Mouse (Mus musculus): ENCODE measurements at regions not wholly inside any gene's neighbourhood (a gene's known extent, or its start where the extent isn't known, plus 50 kb on each side); places are given as distances from the start of the nearest gene placed in this dataset.
"Not testable (repeated sequence)": the region's sequence is repeated elsewhere in the genome, so short reads cannot be mapped to it uniquely, and the experiment has no call there.

- no peak for DNase-seq (ENCODE audit: inconsistent age in 2 of 2, low spot score in 1 of 2)
Observed at GRCm38 (mm10) chr3:6107377-6108155, 357.0 kb downstream of the Gm8797 start.

GRCm38 (mm10) chr3:6118721-6119120 is 368.1 kb downstream of the Gm8797 start:
- DNase-seq (ENCODE audit: inconsistent age in 2 of 2, low spot score in 1 of 2) = no peak

- DNase-seq (ENCODE audit: inconsistent age in 2 of 2, low spot score in 1 of 2) = not testable (repeated sequence)
Observed at GRCm38 (mm10) chr3:6135754-6136153, 385.1 kb downstream of the Gm8797 start.

- no peak for DNase-seq (ENCODE audit: inconsistent age in 2 of 2, low spot score in 1 of 2)
Observed at GRCm38 (mm10) chr3:6137374-6137773, 386.8 kb downstream of the Gm8797 start.

GRCm38 (mm10) chr3:6173775-6174174 is 423.2 kb downstream of the Gm8797 start:
- no peak for DNase-seq (ENCODE audit: inconsistent age in 2 of 2, low spot score in 1 of 2)

GRCm38 (mm10) chr3:6182533-6182932 is 431.9 kb downstream of the Gm8797 start:
- DNase-seq (ENCODE audit: inconsistent age in 2 of 2, low spot score in 1 of 2) = no peak

- DNase-seq (ENCODE audit: inconsistent age in 2 of 2, low spot score in 1 of 2) = no peak
Observed at GRCm38 (mm10) chr3:6183400-6183799, 432.8 kb downstream of the Gm8797 start.

- DNase-seq (ENCODE audit: inconsistent age in 2 of 2, low spot score in 1 of 2) = no peak
Observed at GRCm38 (mm10) chr3:6204656-6205055, 415.6 kb downstream of the 1700008P02Rik start.

GRCm38 (mm10) chr3:6228685-6229084 is 391.6 kb downstream of the 1700008P02Rik start:
- DNase-seq (ENCODE audit: inconsistent age in 2 of 2, low spot score in 1 of 2) = no peak
